Mouse (Mus musculus) lung, postnatal 0 days (tissue): Measurements from ENCODE around the gene Cttn.

ENCODE experiments used
- CTCF ChIP-seq: IDR thresholded peaks from 2 replicates; pipeline ENCODE4 v1.5.1; 2016; ENCODE audit warnings: antibody characterized with exemption, mild to moderate bottlenecking
- EP300 ChIP-seq: IDR thresholded peaks from 2 replicates; pipeline ENCODE4 v1.6.1; 2016; ENCODE audit warnings: antibody characterized with exemption, mild to moderate bottlenecking, control low read depth

DNA sequence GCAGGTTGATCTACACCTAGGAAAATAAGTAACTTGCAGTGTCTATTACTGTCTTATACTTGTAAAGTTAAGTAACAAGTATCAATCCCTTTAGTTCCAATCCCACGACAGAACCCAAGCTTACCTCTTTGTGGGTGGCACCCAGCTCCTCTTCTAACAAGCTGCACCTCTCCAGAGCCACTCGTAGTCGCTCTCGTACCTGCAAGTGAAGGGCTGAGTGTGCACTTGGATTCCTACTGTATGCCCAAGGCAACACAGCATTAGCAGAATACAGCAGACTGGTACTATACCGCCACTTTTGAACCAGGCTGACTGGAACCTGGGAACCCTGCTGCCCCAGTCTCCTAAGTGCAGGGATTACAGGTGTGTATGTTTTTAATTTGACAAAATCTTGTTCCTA is 49.0 kb upstream of the Cttn start:
- TF ChIP-seq CTCF (no peak; the same call in 1 of the 2 replicates), EP300 (no peak)
